Mouse (Mus musculus) forebrain, postnatal 0 days (tissue): ENCODE results near the gene Xcr1. TPM values are rescaled to one million over a fixed set of nuclear protein-coding genes. Genes with fewer than 3 reads are reported as not detected.
A peak's percentile ranks its signal among the peaks of the same experiment; 100 is the strongest.

Experiments
- ATAC-seq: fragments of 200-750 bp; cut with Nextera tagmentation; 2 replicates; pipeline ENCODE4 v1.8.0; 2017; ENCODE audit warnings: mild to moderate bottlenecking, moderate library complexity
- DNase-seq: peaks from one replicate; pipeline ENCODE4 v3.0.0-alpha.2; 2015
- H3K27ac ChIP-seq: fragments of 300-500 bp; sonication (generic); 2 replicates; pipeline ENCODE4 v1.5.1; 2014; ENCODE audit warnings: low read depth, mild to moderate bottlenecking, antibody characterized with exemption, low read length, moderate library complexity, mixed read lengths
- H3K27me3 ChIP-seq: fragments of 300-500 bp; sonication (generic); 2 replicates; pipeline ENCODE4 v1.6.1; 2014; ENCODE audit warnings: mild to moderate bottlenecking, low read length, mixed read lengths; ENCODE audit not compliant: insufficient read depth
- H3K36me3 ChIP-seq: fragments of 300-500 bp; sonication (generic); 2 replicates; pipeline ENCODE4 v1.6.1; 2014; ENCODE audit warnings: mild to moderate bottlenecking, moderate library complexity; ENCODE audit not compliant: insufficient read depth
- H3K4me1 ChIP-seq: fragments of 300-500 bp; sonication (generic); 2 replicates; pipeline ENCODE4 v1.6.1; 2014; ENCODE audit warnings: antibody characterized with exemption; ENCODE audit not compliant: insufficient read depth
- H3K4me2 ChIP-seq: fragments of 300-500 bp; sonication (generic); 2 replicates; pipeline ENCODE4 v1.6.1; 2014; ENCODE audit warnings: low read depth, mild to moderate bottlenecking, moderate library complexity
- H3K4me3 ChIP-seq: fragments of 300-500 bp; sonication (generic); 2 replicates; pipeline ENCODE4 v1.5.1; 2014; ENCODE audit warnings: low read depth, low read length, mixed read lengths
- H3K9ac ChIP-seq: fragments of 300-500 bp; sonication (generic); 2 replicates; pipeline ENCODE4 v1.6.1; 2014; ENCODE audit warnings: mild to moderate bottlenecking
- H3K9me3 ChIP-seq: fragments of 300-500 bp; sonication (generic); 2 replicates; pipeline ENCODE4 v1.6.1; 2016; ENCODE audit warnings: low read length
- CTCF ChIP-seq: sonication (generic); IDR thresholded peaks from 2 replicates; pipeline ENCODE4 v1.5.1; 2016; ENCODE audit warnings: antibody characterized with exemption, control low read depth, low read depth
- WGBS: fragments of 180-500 bp; shearing (Covaris S2); extraction: QIAGEN DNeasy Blood & Tissue Kit; methylation state at CpG from one replicate; pipeline ENCODE4 v1.1.7; 2014; 5-methylcytosine and 5-hydroxymethylcytosine counted together
- polyA plus RNA-seq: library from polyadenylated mRNA; unstranded; fragments of >200 nt; fragmentation: Nextera tagmentation; extraction: Ambion mirVana; gene quantifications from 2 replicates; pipeline ENCODE4 v1.2.1, GENCODE M21; 2015
- total RNA-seq: library from RNA; depleted of rRNA; stranded (reverse); fragments of >200 nt; gene quantifications from 2 replicates; pipeline ENCODE4 v1.2.3, GENCODE M21; 2014

Gene Xcr1
- total and polyA plus RNA-seq, 2 experiments from 2014 or later, result 0.06 TPM; not detected in 1

- no peak for ATAC-seq
- Histone ChIP-seq H3K9ac (no peak overlapping the region), H3K4me2 (no peak overlapping the region), H3K27me3 (no peaks in the 10 kb centered on the region), H3K36me3 (peaks cover 10% of the 10 kb centered on the region; the same call in 1 of the 2 replicates), H3K4me1 (no peaks in the 10 kb centered on the region), H3K4me3 (no peak overlapping the region), H3K9me3 (no peaks in the 10 kb centered on the region), H3K27ac (no peak overlapping the region)
- peak; percentile 8; the same call in 1 of the 2 replicates for TF ChIP-seq CTCF
- no peak for DNase-seq
- 83% methylated on average over 3 of the region's 3 CpGs for WGBS
These were observed 16.7 kb downstream of the Xcr1 start for GRCm38 (mm10) chr9:123845120-123845519.

GRCm38 (mm10) chr9:123844468-123844867 is 17.4 kb downstream of the Xcr1 start:
- ATAC-seq (no peak), DNase-seq (no peak)
- WGBS, result 86% methylated on average over 3 of the region's 3 CpGs
- H3K36me3 ChIP-seq, result peaks cover 10% of the 10 kb centered on the region; the same call in 1 of the 2 replicates
- H3K9me3 ChIP-seq, result no peaks in the 10 kb centered on the region
- H3K27ac ChIP-seq, result no peak overlapping the region
- TF ChIP-seq CTCF, result no peak
- H3K4me1 ChIP-seq, result no peaks in the 10 kb centered on the region
- H3K4me3 ChIP-seq, result no peak overlapping the region
- H3K27me3 ChIP-seq, result no peaks in the 10 kb centered on the region
- H3K9ac ChIP-seq, result no peak overlapping the region
- no peak overlapping the region for H3K4me2 ChIP-seq

GRCm38 (mm10) chr9:123840243-123840642 is 21.6 kb downstream of the Xcr1 start:
- Histone ChIP-seq H3K9me3 (no peaks in the 10 kb centered on the region), H3K4me2 (no peak overlapping the region), H3K36me3 (peaks cover 26% of the 10 kb centered on the region), H3K4me3 (no peak overlapping the region), H3K27ac (no peak overlapping the region), H3K27me3 (no peaks in the 10 kb centered on the region), H3K4me1 (no peaks in the 10 kb centered on the region), H3K9ac (no peak overlapping the region)
- WGBS, result 91% methylated on average over 6 of the region's 6 CpGs
- DNase-seq (no peak), ATAC-seq (no peak)
- TF ChIP-seq CTCF, result no peak

- Histone ChIP-seq H3K36me3 (peaks cover 28% of the 10 kb centered on the region), H3K9me3 (no peaks in the 10 kb centered on the region), H3K4me1 (no peaks in the 10 kb centered on the region), H3K9ac (no peak overlapping the region), H3K4me3 (no peak overlapping the region), H3K4me2 (no peak overlapping the region), H3K27ac (no peak overlapping the region), H3K27me3 (no peaks in the 10 kb centered on the region)
- ATAC-seq, result no peak
- no peak for DNase-seq
- no peak for TF ChIP-seq CTCF
- WGBS, result 95% methylated on average over 3 of the region's 3 CpGs
These were observed 26.0 kb downstream of the Xcr1 start for GRCm38 (mm10) chr9:123835851-123836250.

GRCm38 (mm10) chr9:123828916-123829315 is 32.9 kb downstream of the Xcr1 start:
- peaks cover 48% of the 10 kb centered on the region for H3K36me3 ChIP-seq
- DNase-seq (no peak), ATAC-seq (no peak)
- H3K4me1 ChIP-seq, result no peaks in the 10 kb centered on the region
- no peak overlapping the region for H3K4me3 ChIP-seq
- H3K27ac ChIP-seq, result no peak overlapping the region
- H3K27me3 ChIP-seq, result no peaks in the 10 kb centered on the region
- H3K4me2 ChIP-seq, result no peak overlapping the region
- H3K9me3 ChIP-seq, result no peaks in the 10 kb centered on the region
- TF ChIP-seq CTCF, result no peak
- no peak overlapping the region for H3K9ac ChIP-seq
- 94% methylated on average over 4 of the region's 4 CpGs for WGBS

- peaks cover 62% of the 10 kb centered on the region for H3K36me3 ChIP-seq
These were observed 35.2 kb downstream of the Xcr1 start for GRCm38 (mm10) chr9:123826631-123827030.

GRCm38 (mm10) chr9:123818601-123819000 is 43.2 kb downstream of the Xcr1 start:
- no peak overlapping the region for H3K27ac ChIP-seq
- no peaks in the 10 kb centered on the region for H3K4me1 ChIP-seq
- no peak for DNase-seq
- H3K4me3 ChIP-seq, result no peak overlapping the region
- no peak overlapping the region for H3K4me2 ChIP-seq
- ATAC-seq, result no peak
- TF ChIP-seq CTCF, result no peak
- H3K36me3 ChIP-seq, result peaks cover 29% of the 10 kb centered on the region
- 79% methylated on average over 2 of the region's 2 CpGs for WGBS
- no peak overlapping the region for H3K9ac ChIP-seq
- H3K9me3 ChIP-seq, result no peaks in the 10 kb centered on the region
- H3K27me3 ChIP-seq, result no peaks in the 10 kb centered on the region

More at GRCm38 (mm10) chr9:123826631-123827030, 35.2 kb downstream of the Xcr1 start:
- TF ChIP-seq CTCF, result no peak
- no peak overlapping the region for H3K4me2 ChIP-seq
- H3K27me3 ChIP-seq, result no peaks in the 10 kb centered on the region
- no peak overlapping the region for H3K4me3 ChIP-seq
- DNase-seq, result no peak
- no peak overlapping the region for H3K9ac ChIP-seq
- whole genome bisulfite sequencing, result 84% methylated on average over 3 of the region's 3 CpGs
- H3K27ac ChIP-seq, result no peak overlapping the region
- H3K4me1 ChIP-seq, result no peaks in the 10 kb centered on the region
- no peak for ATAC-seq
- no peaks in the 10 kb centered on the region for H3K9me3 ChIP-seq

- Histone ChIP-seq H3K4me1 (no peaks in the 10 kb centered on the region), H3K9me3 (no peaks in the 10 kb centered on the region), H3K27ac (no peak overlapping the region), H3K4me3 (no peak overlapping the region), H3K36me3 (peaks cover 15% of the 10 kb centered on the region), H3K9ac (no peak overlapping the region), H3K27me3 (no peaks in the 10 kb centered on the region), H3K4me2 (no peak overlapping the region)
- no peak for ATAC-seq
- no peak for DNase-seq
- no peak for TF ChIP-seq CTCF
- 97% methylated on average over 1 of the region's 1 CpGs for WGBS
These were observed 45.8 kb downstream of the Xcr1 start for GRCm38 (mm10) chr9:123815996-123816395.
